Mouse (Mus musculus): ENCODE results near the gene Cdca4.

GRCm38 (mm10) chr12:112773366-112773765 is 55.9 kb downstream of the Cdca4 start:
- no peak for TF ChIP-seq CTCF (IDR thresholded peaks at IDR 0.05; ENCODE audit: low read depth)
- no peak for TF ChIP-seq EP300 (IDR thresholded peaks at IDR 0.05; ENCODE audit: low read depth)

Data from liver, postnatal 0 days (tissue).